Mouse (Mus musculus) right cerebral cortex, postnatal 4 days (tissue): ENCODE data around the gene Fbxw2.
A peak's percentile ranks its signal among the peaks of the same experiment; 100 is the strongest.
"Not testable (repeated sequence)": the region's sequence is repeated elsewhere in the genome, so short reads cannot be mapped to it uniquely, and the experiment has no call there.

Source experiments
- DNase-seq: peaks from one replicate; pipeline ENCODE4 v3.0.0-alpha.2; 2022

Gene Fbxw2

GRCm38 (mm10) chr2:34825827-34826459 lies at the start of gene Fbxw2:
Gene Fbxw2, minus strand, starts transcription at chr2:34826311.
- peak; percentile 91 for DNase-seq

- no peak for DNase-seq
Observed at GRCm38 (mm10) chr2:34874816-34875345, 48.8 kb upstream of the Fbxw2 start, which contains the start of gene Psmd5. Gene Psmd5, minus strand, starts transcription at chr2:34874968.

GRCm38 (mm10) chr2:34874271-34874670 lies 48.2 kb upstream of the Fbxw2 start, which contains the start of gene Cutal:
Gene Cutal, plus strand, starts transcription at chr2:34874396.
- no peak for DNase-seq

- DNase-seq = peak; percentile 82
Observed at GRCm38 (mm10) chr2:34870520-34871474, 44.7 kb upstream of the Fbxw2 start.

- no peak for DNase-seq
Observed at GRCm38 (mm10) chr2:34869680-34870079, 43.6 kb upstream of the Fbxw2 start.

- DNase-seq = no peak
Observed at GRCm38 (mm10) chr2:34857728-34858127, 31.6 kb upstream of the Fbxw2 start.

GRCm38 (mm10) chr2:34855265-34855664 lies 29.2 kb upstream of the Fbxw2 start:
- no peak for DNase-seq

- DNase-seq = no peak
Observed at GRCm38 (mm10) chr2:34847702-34848101, 21.6 kb upstream of the Fbxw2 start.

- DNase-seq = no peak
Observed at GRCm38 (mm10) chr2:34843211-34843939, 17.3 kb upstream of the Fbxw2 start.

- DNase-seq = no peak
Observed at GRCm38 (mm10) chr2:34841706-34842105, 15.6 kb upstream of the Fbxw2 start.

GRCm38 (mm10) chr2:34840143-34840542 lies 14.0 kb upstream of the Fbxw2 start:
- DNase-seq = not testable (repeated sequence)

- no peak for DNase-seq
Observed at GRCm38 (mm10) chr2:34835669-34836068, 9.6 kb upstream of the Fbxw2 start.

- DNase-seq = no peak
Observed at GRCm38 (mm10) chr2:34833624-34834023, 7.5 kb upstream of the Fbxw2 start.

- DNase-seq = not testable (repeated sequence)
Observed at GRCm38 (mm10) chr2:34832766-34833457, 6.8 kb upstream of the Fbxw2 start, which contains the start of gene Gm34653. Gene Gm34653, plus strand, starts transcription at chr2:34833007.

GRCm38 (mm10) chr2:34830066-34830465 lies 4.0 kb upstream of the Fbxw2 start:
- DNase-seq = not testable (repeated sequence)

- no peak for DNase-seq
Observed at GRCm38 (mm10) chr2:34828026-34828425, 1.9 kb upstream of the Fbxw2 start.

GRCm38 (mm10) chr2:34827591-34827990 lies 1.5 kb upstream of the Fbxw2 start:
- DNase-seq = no peak

GRCm38 (mm10) chr2:34826460-34827231 lies 535 bp upstream of the Fbxw2 start:
- DNase-seq = no peak

GRCm38 (mm10) chr2:34818492-34818891 lies 7.6 kb downstream of the Fbxw2 start:
- DNase-seq = no peak

GRCm38 (mm10) chr2:34815893-34816292 lies 10.2 kb downstream of the Fbxw2 start:
- not testable (repeated sequence) for DNase-seq

- no peak for DNase-seq
Observed at GRCm38 (mm10) chr2:34812706-34813105, 13.4 kb downstream of the Fbxw2 start.
